Mouse (Mus musculus): ENCODE data around the gene Cntn2. TPM values are rescaled to one million over a fixed set of nuclear protein-coding genes. Genes with fewer than 3 reads are reported as not detected.

Gene Cntn2
- polyA plus RNA-seq, 1 experiment = 55.8 TPM

- Histone ChIP-seq H3K27ac (ENCODE audit: insufficient read depth, low read length) (no peak overlapping the region), H3K4me1 (ENCODE audit: control insufficient read depth, insufficient read depth, low read length) (peaks cover 8% of the 10 kb centered on the region), H3K4me3 (ENCODE audit: insufficient read depth, low read length) (no peak overlapping the region)
- TF ChIP-seq CTCF (IDR thresholded peaks at IDR 0.05; ENCODE audit: extremely low read depth, insufficient read depth, low read length) (no peak), POLR2A (IDR thresholded peaks at IDR 0.05; ENCODE audit: extremely low read depth, insufficient read depth, low read length) (no peak)
Measured at GRCm38 (mm10) chr1:132560907-132561700, 18.0 kb upstream of the Cntn2 start.

- Histone ChIP-seq H3K27ac (ENCODE audit: insufficient read depth, low read length) (no peak overlapping the region), H3K4me1 (ENCODE audit: control insufficient read depth, insufficient read depth, low read length) (peaks cover 3% of the 10 kb centered on the region; the same call in 1 of the 2 replicates)
Measured at GRCm38 (mm10) chr1:132559045-132559444, 16.0 kb upstream of the Cntn2 start.

GRCm38 (mm10) chr1:132557901-132558631 lies 15.0 kb upstream of the Cntn2 start:
- Histone ChIP-seq H3K27ac (ENCODE audit: insufficient read depth, low read length) (no peak overlapping the region), H3K4me3 (ENCODE audit: insufficient read depth, low read length) (no peak overlapping the region), H3K4me1 (ENCODE audit: control insufficient read depth, insufficient read depth, low read length) (peaks cover 3% of the 10 kb centered on the region; the same call in 1 of the 2 replicates)
- TF ChIP-seq POLR2A (IDR thresholded peaks at IDR 0.05; ENCODE audit: extremely low read depth, insufficient read depth, low read length) (no peak), CTCF (IDR thresholded peaks at IDR 0.05; ENCODE audit: extremely low read depth, insufficient read depth, low read length) (no peak)

More at GRCm38 (mm10) chr1:132559045-132559444, 16.0 kb upstream of the Cntn2 start:
- TF ChIP-seq POLR2A (IDR thresholded peaks at IDR 0.05; ENCODE audit: extremely low read depth, insufficient read depth, low read length) = no peak
- no peak for TF ChIP-seq CTCF (IDR thresholded peaks at IDR 0.05; ENCODE audit: extremely low read depth, insufficient read depth, low read length)
- no peak overlapping the region for H3K4me3 ChIP-seq (ENCODE audit: insufficient read depth, low read length)

- Histone ChIP-seq H3K27ac (ENCODE audit: insufficient read depth, low read length) (no peak overlapping the region), H3K4me1 (ENCODE audit: control insufficient read depth, insufficient read depth, low read length) (0 out of 2 replicates have a peak, but pooled peaks cover 5% of the 10 kb centered on the region), H3K4me3 (ENCODE audit: insufficient read depth, low read length) (no peak overlapping the region)
- no peak for TF ChIP-seq POLR2A (IDR thresholded peaks at IDR 0.05; ENCODE audit: extremely low read depth, insufficient read depth, low read length)
- TF ChIP-seq CTCF (IDR thresholded peaks at IDR 0.05; ENCODE audit: extremely low read depth, insufficient read depth, low read length) = no peak
Measured at GRCm38 (mm10) chr1:132543789-132544188, 733 bp upstream of the Cntn2 start.

- peak overlapping the region; percentile 76 for H3K27ac ChIP-seq (ENCODE audit: insufficient read depth, low read length)
- no peak for TF ChIP-seq CTCF (IDR thresholded peaks at IDR 0.05; ENCODE audit: extremely low read depth, insufficient read depth, low read length)
- TF ChIP-seq POLR2A (IDR thresholded peaks at IDR 0.05; ENCODE audit: extremely low read depth, insufficient read depth, low read length) = no peak
- peaks cover 8% of the 10 kb centered on the region; the same call in 1 of the 2 replicates for H3K4me1 ChIP-seq (ENCODE audit: control insufficient read depth, insufficient read depth, low read length)
- H3K4me3 ChIP-seq (ENCODE audit: insufficient read depth, low read length) = peak overlapping the region; percentile 66
Measured at GRCm38 (mm10) chr1:132541824-132542599, 1.0 kb downstream of the Cntn2 start.

- Histone ChIP-seq H3K4me3 (ENCODE audit: insufficient read depth, low read length) (peak overlapping the region; percentile 66), H3K27ac (ENCODE audit: insufficient read depth, low read length) (no peak overlapping the region), H3K4me1 (ENCODE audit: control insufficient read depth, insufficient read depth, low read length) (peaks cover 8% of the 10 kb centered on the region; the same call in 1 of the 2 replicates)
- TF ChIP-seq POLR2A (IDR thresholded peaks at IDR 0.05; ENCODE audit: extremely low read depth, insufficient read depth, low read length) (no peak), CTCF (IDR thresholded peaks at IDR 0.05; ENCODE audit: extremely low read depth, insufficient read depth, low read length) (no peak)
Measured at GRCm38 (mm10) chr1:132541171-132541823, 1.8 kb downstream of the Cntn2 start.

GRCm38 (mm10) chr1:132540701-132541100 lies 2.4 kb downstream of the Cntn2 start:
- Histone ChIP-seq H3K4me3 (ENCODE audit: insufficient read depth, low read length) (peak overlapping the region; percentile 66), H3K27ac (ENCODE audit: insufficient read depth, low read length) (no peak overlapping the region), H3K4me1 (ENCODE audit: control insufficient read depth, insufficient read depth, low read length) (peaks cover 8% of the 10 kb centered on the region; the same call in 1 of the 2 replicates)
- no peak for TF ChIP-seq CTCF (IDR thresholded peaks at IDR 0.05; ENCODE audit: extremely low read depth, insufficient read depth, low read length)
- TF ChIP-seq POLR2A (IDR thresholded peaks at IDR 0.05; ENCODE audit: extremely low read depth, insufficient read depth, low read length) = no peak

- no peak for TF ChIP-seq POLR2A (IDR thresholded peaks at IDR 0.05; ENCODE audit: extremely low read depth, insufficient read depth, low read length)
- TF ChIP-seq CTCF (IDR thresholded peaks at IDR 0.05; ENCODE audit: extremely low read depth, insufficient read depth, low read length) = no peak
- Histone ChIP-seq H3K27ac (ENCODE audit: insufficient read depth, low read length) (peak overlapping the region; percentile 81), H3K4me1 (ENCODE audit: control insufficient read depth, insufficient read depth, low read length) (peaks cover 6% of the 10 kb centered on the region; the same call in 1 of the 2 replicates), H3K4me3 (ENCODE audit: insufficient read depth, low read length) (no peak overlapping the region)
Measured at GRCm38 (mm10) chr1:132537736-132538135, 5.3 kb downstream of the Cntn2 start.
